Mouse (Mus musculus): ENCODE results near the gene Aire. TPM values are rescaled to one million over a fixed set of nuclear protein-coding genes. Genes with fewer than 3 reads are reported as not detected.
"Not testable (repeated sequence)": the region's sequence is repeated elsewhere in the genome, so short reads cannot be mapped to it uniquely, and the experiment has no call there.

Aire gene
- total RNA-seq, 2 experiments from 2014 or later = 0.46 to 0.54 TPM

- H3K4me3 ChIP-seq; H3K27ac ChIP-seq; DNase-seq (ENCODE audit: low spot score in 2 of 2): not testable (repeated sequence)
- TF ChIP-seq CTCF (conservative IDR thresholded peaks at IDR 0.05) = 0 out of 2 replicates have a peak, but pooled peaks have one; percentile 30
Observed at GRCm38 (mm10) chr10:78011116-78011515, 32.3 kb downstream of the Aire start.

- TF ChIP-seq CTCF (conservative IDR thresholded peaks at IDR 0.05) = no peak
Observed at GRCm38 (mm10) chr10:78010335-78010734, 33.1 kb downstream of the Aire start.

GRCm38 (mm10) chr10:78009945-78010293 lies 33.5 kb downstream of the Aire start, which contains the start of gene Pfkl:
Pfkl (minus strand) TSS chr10:78010083.
- DNase-seq (ENCODE audit: low spot score in 2 of 2) = no peak
- no peak; the same call in none of the 2 replicates for TF ChIP-seq CTCF (conservative IDR thresholded peaks at IDR 0.05)
- H3K4me3 ChIP-seq = peak within 1 kb of the TSS; percentile 74
- peak within 1 kb of the TSS; percentile 99 for H3K27ac ChIP-seq

More at GRCm38 (mm10) chr10:78010335-78010734, 33.1 kb downstream of the Aire start:
- Histone ChIP-seq H3K27ac (no peak overlapping the region), H3K4me3 (no peak overlapping the region; the same call in 1 of the 2 replicates)
- no peak for DNase-seq (ENCODE audit: low spot score in 2 of 2)

GRCm38 (mm10) chr10:78009184-78009944 lies 34.0 kb downstream of the Aire start:
- peak overlapping the region; percentile 74 for H3K4me3 ChIP-seq
- TF ChIP-seq CTCF (conservative IDR thresholded peaks at IDR 0.05) = peak; percentile 89
- DNase-seq (ENCODE audit: low spot score in 2 of 2) = peak; percentile 95
- H3K27ac ChIP-seq = peak overlapping the region; percentile 99

GRCm38 (mm10) chr10:78008169-78008568 lies 35.2 kb downstream of the Aire start:
- TF ChIP-seq CTCF (conservative IDR thresholded peaks at IDR 0.05) = no peak
- H3K4me3 ChIP-seq = peak overlapping the region; percentile 74
- no peak for DNase-seq (ENCODE audit: low spot score in 2 of 2)
- peak overlapping the region; percentile 99 for H3K27ac ChIP-seq

- Histone ChIP-seq H3K27ac (peak overlapping the region; percentile 99), H3K4me3 (no peak overlapping the region; the same call in 1 of the 2 replicates)
- no peak for TF ChIP-seq CTCF (conservative IDR thresholded peaks at IDR 0.05)
- no peak for DNase-seq (ENCODE audit: low spot score in 2 of 2)
Observed at GRCm38 (mm10) chr10:78007203-78007602, 36.2 kb downstream of the Aire start.

GRCm38 (mm10) chr10:78005791-78006438 lies 37.5 kb downstream of the Aire start:
- no peak for DNase-seq (ENCODE audit: low spot score in 2 of 2)
- no peak overlapping the region for H3K4me3 ChIP-seq
- peak overlapping the region; percentile 91 for H3K27ac ChIP-seq
- no peak for TF ChIP-seq CTCF (conservative IDR thresholded peaks at IDR 0.05)

- TF ChIP-seq CTCF (conservative IDR thresholded peaks at IDR 0.05) = no peak
- peak in 1 of 2 experiments; percentile 33 for DNase-seq (ENCODE audit: low spot score in 2 of 2)
- H3K27ac ChIP-seq = peak overlapping the region; percentile 91
- H3K4me3 ChIP-seq = no peak overlapping the region
Observed at GRCm38 (mm10) chr10:78004479-78005100, 38.8 kb downstream of the Aire start.

- DNase-seq (ENCODE audit: low spot score in 2 of 2) = no peak
- Histone ChIP-seq H3K4me3 (no peak overlapping the region), H3K27ac (peak overlapping the region; percentile 91)
- TF ChIP-seq CTCF (conservative IDR thresholded peaks at IDR 0.05) = no peak
Observed at GRCm38 (mm10) chr10:78002316-78002715, 41.1 kb downstream of the Aire start.

GRCm38 (mm10) chr10:78001796-78002195 lies 41.6 kb downstream of the Aire start:
- DNase-seq (ENCODE audit: low spot score in 2 of 2) = peak; percentile 90
- no peak for TF ChIP-seq CTCF (conservative IDR thresholded peaks at IDR 0.05)
- Histone ChIP-seq H3K4me3 (no peak overlapping the region), H3K27ac (peak overlapping the region; percentile 91)

GRCm38 (mm10) chr10:78000200-78000599 lies 43.2 kb downstream of the Aire start:
- Histone ChIP-seq H3K27ac (no peak overlapping the region), H3K4me3 (no peak overlapping the region)
- no peak for DNase-seq (ENCODE audit: low spot score in 2 of 2)
- no peak for TF ChIP-seq CTCF (conservative IDR thresholded peaks at IDR 0.05)

- TF ChIP-seq CTCF (conservative IDR thresholded peaks at IDR 0.05) = no peak
- no peak for DNase-seq (ENCODE audit: low spot score in 2 of 2)
- no peak overlapping the region for H3K4me3 ChIP-seq
- H3K27ac ChIP-seq = no peak overlapping the region
Observed at GRCm38 (mm10) chr10:77995639-77996038, 47.8 kb downstream of the Aire start.

- TF ChIP-seq CTCF (conservative IDR thresholded peaks at IDR 0.05) = no peak
- no peak for DNase-seq (ENCODE audit: low spot score in 2 of 2)
- Histone ChIP-seq H3K27ac (peak overlapping the region; percentile 71; the same call in 1 of the 2 replicates), H3K4me3 (no peak overlapping the region)
Observed at GRCm38 (mm10) chr10:77985775-77986174, 57.6 kb downstream of the Aire start.

All from layer of hippocampus, adult 2 months (tissue).